Mouse (Mus musculus) R1 (cell line): ENCODE data around the gene Gal3st1.
A peak's percentile ranks its signal among the peaks of the same experiment; 100 is the strongest.

Experiments
- DNase-seq: peaks from one replicate; pipeline ENCODE4 v3.0.0-alpha.2; 2018; ENCODE audit warnings: low read depth, low spot score

Gene Gal3st1

GRCm38 (mm10) chr11:3983291-3983862, at the start of gene Gal3st1:
Gene Gal3st1, plus strand, starts transcription at chr11:3983636.
- DNase-seq = peak; percentile 23

GRCm38 (mm10) chr11:3933756-3934285, 49.6 kb upstream of the Gal3st1 start:
- DNase-seq = no peak

GRCm38 (mm10) chr11:3935135-3935534, 48.3 kb upstream of the Gal3st1 start:
- no peak for DNase-seq

- no peak for DNase-seq
Measured at GRCm38 (mm10) chr11:3936318-3936717, 47.1 kb upstream of the Gal3st1 start.

GRCm38 (mm10) chr11:3937321-3937874, 46.0 kb upstream of the Gal3st1 start:
- no peak for DNase-seq

GRCm38 (mm10) chr11:3941371-3941770, 42.1 kb upstream of the Gal3st1 start:
- DNase-seq = no peak

- DNase-seq = peak; percentile 55
Measured at GRCm38 (mm10) chr11:3946386-3946785, 37.0 kb upstream of the Gal3st1 start.

GRCm38 (mm10) chr11:3954876-3955275, 28.6 kb upstream of the Gal3st1 start:
- DNase-seq = peak; percentile 85

GRCm38 (mm10) chr11:3955371-3955770, 28.1 kb upstream of the Gal3st1 start:
- DNase-seq = peak; percentile 75

GRCm38 (mm10) chr11:3960901-3961300, 22.5 kb upstream of the Gal3st1 start:
- DNase-seq = no peak

GRCm38 (mm10) chr11:3961761-3962160, 21.7 kb upstream of the Gal3st1 start:
- DNase-seq = no peak

- peak; percentile 95 for DNase-seq
Measured at GRCm38 (mm10) chr11:3963155-3963554, 20.3 kb upstream of the Gal3st1 start.

- DNase-seq = peak; percentile 97
Measured at GRCm38 (mm10) chr11:3963610-3964415, 19.6 kb upstream of the Gal3st1 start, which contains the start of gene Pes1. Gene Pes1, plus strand, starts transcription at chr11:3963975.

- DNase-seq = no peak
Measured at GRCm38 (mm10) chr11:3964416-3965172, 18.8 kb upstream of the Gal3st1 start.

- peak; percentile 44 for DNase-seq
Measured at GRCm38 (mm10) chr11:3969837-3970236, 13.6 kb upstream of the Gal3st1 start.

- DNase-seq = no peak
Measured at GRCm38 (mm10) chr11:3970361-3970760, 13.1 kb upstream of the Gal3st1 start.

- no peak for DNase-seq
Measured at GRCm38 (mm10) chr11:3973081-3973480, 10.4 kb upstream of the Gal3st1 start.

- no peak for DNase-seq
Measured at GRCm38 (mm10) chr11:3974311-3974710, 9.1 kb upstream of the Gal3st1 start.

GRCm38 (mm10) chr11:3976678-3977077, 6.8 kb upstream of the Gal3st1 start, which contains the start of gene 4930556J24Rik:
Gene 4930556J24Rik, minus strand, starts transcription at chr11:3976778.
- no peak for DNase-seq

GRCm38 (mm10) chr11:3978421-3978820, 5.0 kb upstream of the Gal3st1 start:
- no peak for DNase-seq

GRCm38 (mm10) chr11:3981536-3981935, 1.9 kb upstream of the Gal3st1 start:
- DNase-seq = peak; percentile 33
